Mouse (Mus musculus) brown adipose tissue, adult 24 weeks (tissue): ENCODE results near the gene Rab3d. TPM values are rescaled to one million over a fixed set of nuclear protein-coding genes. Genes with fewer than 3 reads are reported as not detected.

ENCODE experiments used
- polyA plus RNA-seq: library from polyadenylated mRNA; stranded (reverse); fragments of >200 nt; gene quantifications from 2 replicates; pipeline ENCODE4 v1.2.4, GENCODE M21; 2012; ENCODE audit not compliant: missing spikeins, insufficient read depth, insufficient read length

Gene Rab3d
- polyA plus RNA-seq, 1 experiment, result 31.2 TPM

Other genes starting within 250 kb of the Rab3d start
- gene Ldlr, start 194.7 kb downstream of the Rab3d start, polyA plus RNA-seq, result 11.2 and 29.0 TPM in 2 replicates
- not detected in 2 replicates for gene Spc24, start 157.9 kb downstream of the Rab3d start, polyA plus RNA-seq
- gene Kank2, start 119.4 kb downstream of the Rab3d start, polyA plus RNA-seq, result 19.7 and 29.7 TPM in 2 replicates
- 54.2 and 167 TPM in 2 replicates for gene Angptl8, start 82.7 kb downstream of the Rab3d start, polyA plus RNA-seq
- 6.9 and 9.5 TPM in 2 replicates for gene Dock6, start 65.6 kb downstream of the Rab3d start, polyA plus RNA-seq
- gene Ccdc159, start 9.3 kb upstream of the Rab3d start, polyA plus RNA-seq, result 3.7 and 4.3 TPM in 2 replicates
- gene Tmem205, start 9.4 kb upstream of the Rab3d start, polyA plus RNA-seq, result 204 and 213 TPM in 2 replicates
- gene Plppr2, start 18.8 kb upstream of the Rab3d start, polyA plus RNA-seq, result 1.9 and 2.0 TPM in 2 replicates
- 11.6 and 15.4 TPM in 2 replicates for gene Swsap1, start 37.6 kb upstream of the Rab3d start, polyA plus RNA-seq
- gene Epor, start 45.3 kb upstream of the Rab3d start, polyA plus RNA-seq, result 1.3 and 1.7 TPM in 2 replicates
- gene Rgl3, start 71.3 kb upstream of the Rab3d start, polyA plus RNA-seq, result 9.2 and 10.4 TPM in 2 replicates
- not detected in 2 replicates for gene Ccdc151, start 84.4 kb upstream of the Rab3d start, polyA plus RNA-seq
- 33.1 and 40.1 TPM in 2 replicates for gene Prkcsh, start 84.6 kb upstream of the Rab3d start, polyA plus RNA-seq
- gene Elavl3, start 133.8 kb upstream of the Rab3d start, polyA plus RNA-seq, result 0.91 and 2.0 TPM in 2 replicates
- not detected in 2 replicates for gene Gm49318, start 153.1 kb upstream of the Rab3d start, polyA plus RNA-seq
- gene Zfp653, start 153.2 kb upstream of the Rab3d start, polyA plus RNA-seq, result 2.1 and 4.8 TPM in 2 replicates
- gene Ecsit, start 167.2 kb upstream of the Rab3d start, polyA plus RNA-seq, result 95.3 and 111 TPM in 2 replicates
- 1.9 and 5.7 TPM in 2 replicates for gene Cnn1, start 181.0 kb upstream of the Rab3d start, polyA plus RNA-seq
- gene Elof1, start 199.0 kb upstream of the Rab3d start, polyA plus RNA-seq, result 101 and 117 TPM in 2 replicates
- 179 and 198 TPM in 2 replicates for gene Acp5, start 217.5 kb upstream of the Rab3d start, polyA plus RNA-seq
- 47.7 and 58.0 TPM in 2 replicates for gene Pigyl, start 238.7 kb upstream of the Rab3d start, polyA plus RNA-seq